In the genomic region with DNA sequence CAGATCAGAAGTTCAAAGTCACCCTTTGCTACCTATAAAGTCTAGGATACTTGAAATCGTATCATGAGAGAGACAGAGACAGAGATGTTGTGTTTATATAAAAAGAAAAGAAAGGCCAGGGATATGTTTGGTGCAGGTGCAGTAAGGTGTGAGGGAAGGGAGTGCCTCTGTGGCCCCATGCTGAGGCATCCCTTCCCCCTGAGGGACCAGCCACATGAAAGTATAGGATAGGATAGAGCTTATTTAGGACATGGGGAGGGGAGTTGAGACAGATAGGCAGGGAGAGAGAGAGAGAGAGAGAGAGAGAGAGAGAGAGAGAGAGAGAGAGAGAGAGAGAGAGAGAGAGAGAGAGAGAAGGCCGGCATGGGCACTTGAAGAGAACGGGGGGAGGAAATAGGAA, we compare ENCODE assay signal across 9 mouse cellular contexts.
DNase-seq lines count a peak whose midpoint lies in the region; ATAC-seq and TF ChIP-seq lines count a peak whose summit lies in the region.
"Had no signal": no experiment of that assay in that cellular context is flagged by ENCODE, and none has a peak within 500 bp of the region (broad histone marks: within the 10 kb centered on the region; RNA-seq: fewer than 3 reads in every experiment).

No protein-coding gene starts in this region.

- peak overlapping the region; percentile 38 for H3K4me3 ChIP-seq in cerebellum, adult 2 months (replicated peaks; ENCODE audit: insufficient read depth, low read depth, low read length)
- no peak overlapping the region for H3K4me3 ChIP-seq in layer of hippocampus, adult 2 months
- H3K4me3 ChIP-seq in hindbrain, embryonic 15.5 days, result no peak overlapping the region
- H3K4me3 ChIP-seq in midbrain, postnatal 0 days (ENCODE audit: low read depth, low read length), result no peak overlapping the region

- 26% methylated on average over 3 of the region's 3 CpGs for WGBS in cerebellum, adult 2 months
- WGBS in hindbrain, embryonic 15.5 days, result 9% methylated on average over 3 of the region's 3 CpGs
- WGBS in midbrain, postnatal 0 days, result 12% methylated on average over 3 of the region's 3 CpGs

- no peak for TF ChIP-seq POLR2A in cerebellum, adult 2 months (IDR thresholded peaks at IDR 0.05; ENCODE audit: borderline replicate concordance, insufficient read depth, low read length)

- TF ChIP-seq CTCF in cerebellum, adult 2 months (IDR thresholded peaks at IDR 0.05; ENCODE audit: borderline replicate concordance, insufficient read depth, low read depth, low read length), result no peak
- no peak for TF ChIP-seq CTCF in layer of hippocampus, adult 2 months (conservative IDR thresholded peaks at IDR 0.05)
- TF ChIP-seq CTCF in midbrain, postnatal 0 days (IDR thresholded peaks at IDR 0.05), result no peak

- no peaks in the 10 kb centered on the region for H3K9me3 ChIP-seq in hindbrain, embryonic 15.5 days
- H3K9me3 ChIP-seq in midbrain, postnatal 0 days (ENCODE audit: low read length), result no peaks in the 10 kb centered on the region

- H3K4me1 ChIP-seq in cerebellum, adult 2 months (ENCODE audit: control insufficient read depth, insufficient read depth, low read length), result peaks cover 3% of the 10 kb centered on the region; the same call in 1 of the 2 replicates
- H3K4me1 ChIP-seq in hindbrain, embryonic 15.5 days (replicated peaks), result peaks cover 65% of the 10 kb centered on the region
- peaks cover 29% of the 10 kb centered on the region for H3K4me1 ChIP-seq in midbrain, postnatal 0 days (ENCODE audit: insufficient read depth, low read length)

- no peak for DNase-seq in cerebellum, adult 2 months
- DNase-seq in layer of hippocampus, adult 2 months (ENCODE audit: low spot score in 2 of 2), result no peak
- DNase-seq in layer of hippocampus, adult 18-20 months (ENCODE audit: low spot score in 2 of 2), result no peak
- DNase-seq in midbrain, postnatal 0 days (ENCODE audit: low spot score), result no peak
- DNase-seq in gastrocnemius, adult 18-20 months (ENCODE audit: low spot score), result no peak
- no peak for DNase-seq in T-cell, adult 2 months (ENCODE audit: low spot score)
- DNase-seq: kidney, adult 11 months had no signal

- ATAC-seq in cerebellum, adult (ENCODE audit: insufficient number of reproducible peaks, low FRiP score, low TSS enrichment), result no peak
- ATAC-seq in hindbrain, embryonic 15.5 days (ENCODE audit: low FRiP score, low read depth), result no peak
- ATAC-seq in midbrain, postnatal 0 days (ENCODE audit: low FRiP score), result no peak

- no peaks in the 10 kb centered on the region for H3K36me3 ChIP-seq in hindbrain, embryonic 15.5 days
- no peaks in the 10 kb centered on the region for H3K36me3 ChIP-seq in midbrain, postnatal 0 days (ENCODE audit: insufficient read depth, low read length)

- H3K27me3 ChIP-seq in cerebellum, adult 2 months (ENCODE audit: control insufficient read depth, insufficient read depth, low read length), result no peaks in the 10 kb centered on the region
- no peaks in the 10 kb centered on the region for H3K27me3 ChIP-seq in hindbrain, embryonic 15.5 days
- H3K27me3 ChIP-seq in midbrain, postnatal 0 days (ENCODE audit: insufficient read depth, low read length), result no peaks in the 10 kb centered on the region

- H3K9ac ChIP-seq in hindbrain, embryonic 15.5 days, result no peak overlapping the region
- H3K9ac ChIP-seq in midbrain, postnatal 0 days (replicated peaks; ENCODE audit: low read length, poor library complexity, severe bottlenecking), result no peak overlapping the region; the same call in 1 of the 2 replicates

- H3K27ac ChIP-seq in cerebellum, adult 2 months (ENCODE audit: insufficient read depth, low read length), result no peak overlapping the region
- peak overlapping the region; percentile 87 for H3K27ac ChIP-seq in layer of hippocampus, adult 2 months
- peak overlapping the region; percentile 52; the same call in 1 of the 2 replicates for H3K27ac ChIP-seq in hindbrain, embryonic 15.5 days (replicated peaks)
- no peak overlapping the region; the same call in 1 of the 2 replicates for H3K27ac ChIP-seq in midbrain, postnatal 0 days (ENCODE audit: low read depth, low read length)

- peak overlapping the region; percentile 43 for H3K4me2 ChIP-seq in hindbrain, embryonic 15.5 days
- peak overlapping the region; percentile 45 for H3K4me2 ChIP-seq in midbrain, postnatal 0 days (ENCODE audit: low read depth, low read length, poor library complexity, severe bottlenecking)

Comparison
In these comparisons a context has a peak if more than half of its experiments do, and no peak if none do; other contexts are left out.
1. H3K27ac ChIP-seq: peak in layer of hippocampus, adult 2 months (single experiment) and hindbrain, embryonic 15.5 days (single experiment); none in cerebellum, adult 2 months (single experiment) and midbrain, postnatal 0 days (single experiment).